Comparison of ENCODE assay signal across 9 mouse cellular contexts in genomic region chr1:133978271-133978988, GRCm38 (mm10). TPM values are rescaled to one million over a fixed set of nuclear protein-coding genes. Genes with fewer than 3 reads are reported as not detected.
DNase-seq lines count a peak whose midpoint lies in the region; ATAC-seq and TF ChIP-seq lines count a peak whose summit lies in the region.
"Had no signal": no experiment of that assay in that cellular context is flagged by ENCODE, and none has a peak within 500 bp of the region (broad histone marks: within the 10 kb centered on the region; RNA-seq: fewer than 3 reads in every experiment).

No protein-coding gene starts in this region.

- no peaks in the 10 kb centered on the region for H3K27me3 ChIP-seq in kidney, postnatal 0 days (ENCODE audit: insufficient read depth, low read length)
- no peaks in the 10 kb centered on the region for H3K27me3 ChIP-seq in embryonic facial prominence, embryonic 15.5 days
- H3K27me3 ChIP-seq in intestine, embryonic 15.5 days (replicated peaks) = no peaks in the 10 kb centered on the region
- H3K27me3 ChIP-seq: neural tube, embryonic 13.5 days had no signal

- H3K36me3 ChIP-seq in kidney, postnatal 0 days (ENCODE audit: insufficient read depth, low read length) = no peaks in the 10 kb centered on the region
- no peaks in the 10 kb centered on the region for H3K36me3 ChIP-seq in embryonic facial prominence, embryonic 15.5 days
- H3K36me3 ChIP-seq in intestine, embryonic 15.5 days = no peaks in the 10 kb centered on the region
- H3K36me3 ChIP-seq: neural tube, embryonic 13.5 days had no signal

- ATAC-seq in kidney, postnatal 0 days (replicated peaks; ENCODE audit: low FRiP score, low read depth) = peak; percentile 49; the same call in 1 of the 2 replicates
- ATAC-seq in embryonic facial prominence, embryonic 15.5 days (ENCODE audit: insufficient number of reproducible peaks, low FRiP score, low TSS enrichment, low read depth) = peak; percentile 60
- ATAC-seq in intestine, embryonic 15.5 days = peak; percentile 71; the same call in 1 of the 2 replicates

- H3K4me2 ChIP-seq in kidney, postnatal 0 days (ENCODE audit: low read length) = no peak overlapping the region
- no peak overlapping the region for H3K4me2 ChIP-seq in embryonic facial prominence, embryonic 15.5 days (replicated peaks)
- no peak overlapping the region for H3K4me2 ChIP-seq in intestine, embryonic 15.5 days (replicated peaks)
- H3K4me2 ChIP-seq: neural tube, embryonic 13.5 days had no signal

- H3K27ac ChIP-seq in kidney, postnatal 0 days = no peak overlapping the region
- H3K27ac ChIP-seq in embryonic facial prominence, embryonic 15.5 days (replicated peaks) = no peak overlapping the region
- H3K27ac ChIP-seq in intestine, embryonic 15.5 days = no peak overlapping the region

- H3K9ac ChIP-seq in kidney, postnatal 0 days (ENCODE audit: low read depth, low read length) = no peak overlapping the region
- H3K9ac ChIP-seq in embryonic facial prominence, embryonic 15.5 days = no peak overlapping the region
- H3K9ac ChIP-seq in intestine, embryonic 15.5 days = no peak overlapping the region
- H3K9ac ChIP-seq: neural tube, embryonic 13.5 days had no signal

- H3K9me3 ChIP-seq in kidney, postnatal 0 days (replicated peaks; ENCODE audit: low read length) = no peaks in the 10 kb centered on the region
- no peaks in the 10 kb centered on the region for H3K9me3 ChIP-seq in embryonic facial prominence, embryonic 15.5 days (replicated peaks)
- no peaks in the 10 kb centered on the region for H3K9me3 ChIP-seq in intestine, embryonic 15.5 days
- H3K9me3 ChIP-seq: neural tube, embryonic 13.5 days had no signal

- WGBS in kidney, postnatal 0 days = 33% methylated on average over 10 of the region's 11 CpGs
- WGBS in embryonic facial prominence, embryonic 15.5 days = 49% methylated on average over 11 of the region's 11 CpGs
- 34% methylated on average over 11 of the region's 11 CpGs for WGBS in intestine, embryonic 15.5 days

- H3K4me1 ChIP-seq in kidney, postnatal 0 days (replicated peaks; ENCODE audit: insufficient read depth, low read length) = 0 out of 2 replicates have a peak, but pooled peaks cover 4% of the 10 kb centered on the region
- peaks cover 17% of the 10 kb centered on the region for H3K4me1 ChIP-seq in embryonic facial prominence, embryonic 15.5 days
- H3K4me1 ChIP-seq in intestine, embryonic 15.5 days (replicated peaks) = peaks cover 13% of the 10 kb centered on the region

- TF ChIP-seq CTCF in kidney, postnatal 0 days (IDR thresholded peaks at IDR 0.05; ENCODE audit: low read depth) = no peak

- peak; percentile 53 for DNase-seq in kidney, postnatal 0 days (ENCODE audit: low spot score)
- DNase-seq in kidney, postnatal 36 days = no peak
- DNase-seq in adrenal gland, postnatal 14 days = peak; percentile 62
- DNase-seq in urinary bladder, postnatal 36 days (ENCODE audit: low spot score in 2 of 2) = peak; percentile 55 to 57
- DNase-seq in frontal cortex, postnatal 10 days (ENCODE audit: low spot score in 2 of 2) = no peak
- no peak for DNase-seq in yolk sac, embryonic 10.5 days (ENCODE audit: low spot score)

- no peak overlapping the region for H3K4me3 ChIP-seq in kidney, postnatal 0 days (replicated peaks; ENCODE audit: low read depth, low read length)
- no peak overlapping the region for H3K4me3 ChIP-seq in embryonic facial prominence, embryonic 15.5 days (replicated peaks)
- H3K4me3 ChIP-seq in intestine, embryonic 15.5 days (replicated peaks) = no peak overlapping the region
- H3K4me3 ChIP-seq: neural tube, embryonic 13.5 days had no signal

RNA-seq across cellular contexts. Expression of gene Prelp, which starts 57.2 kb away (rescaled TPM):
- polyA plus RNA-seq in kidney, postnatal 0 days (2015; fragmentation: Nextera tagmentation; extraction: Ambion mirVana) = 2.2 TPM in 2 replicates
- total RNA-seq in adrenal gland, postnatal 14 days (2021) = 100 and 111 TPM in 2 replicates
- polyA plus RNA-seq in embryonic facial prominence, embryonic 15.5 days (2015; fragmentation: Nextera tagmentation; extraction: Ambion mirVana) = 6.7 and 8.2 TPM in 2 replicates
- 2.3 and 2.8 TPM in 2 replicates for polyA plus RNA-seq in intestine, embryonic 15.5 days (2015; fragmentation: Nextera tagmentation; extraction: Ambion mirVana)

RNA-seq across cellular contexts. Expression of gene Fmod, which starts 58.6 kb away (rescaled TPM):
- polyA plus RNA-seq in kidney, postnatal 0 days (2015; fragmentation: Nextera tagmentation; extraction: Ambion mirVana) = 7.8 and 9.4 TPM in 2 replicates
- total RNA-seq in adrenal gland, postnatal 14 days (2021) = 13.9 and 15.3 TPM in 2 replicates
- 22.2 and 30.8 TPM in 2 replicates for polyA plus RNA-seq in embryonic facial prominence, embryonic 15.5 days (2015; fragmentation: Nextera tagmentation; extraction: Ambion mirVana)
- 8.5 and 9.2 TPM in 2 replicates for polyA plus RNA-seq in intestine, embryonic 15.5 days (2015; fragmentation: Nextera tagmentation; extraction: Ambion mirVana)

Comparison
In these comparisons a context has a peak if more than half of its experiments do, and no peak if none do; other contexts are left out.
1. DNase-seq: peak in kidney, postnatal 0 days (single experiment), adrenal gland, postnatal 14 days (single experiment) and urinary bladder, postnatal 36 days (2 of 2); none in kidney, postnatal 36 days (0 of 2), frontal cortex, postnatal 10 days (0 of 2) and yolk sac, embryonic 10.5 days (single experiment).
2. Peak in every context shown above with its lines, with median percentiles within 50 percentile points of each other: ATAC-seq.